Mouse (Mus musculus) heart, adult 2 months (tissue): Measurements from ENCODE around the gene Fam169a.

Experiments used
- CTCF ChIP-seq: fragments of 200-600 bp; IDR thresholded peaks from 2 replicates; pipeline ENCODE4 v1.8.1; 2022; ENCODE audit warnings: antibody characterized with exemption, mild to moderate bottlenecking, moderate library complexity
- EP300 ChIP-seq: fragments of 200-500 bp; IDR thresholded peaks from 2 replicates; pipeline ENCODE4 v1.6.1; 2011; ENCODE audit warnings: low read depth, low read length, control low read depth; ENCODE audit not compliant: insufficient read depth
- POLR2A ChIP-seq: fragments of 200-500 bp; IDR thresholded peaks from 2 replicates; pipeline ENCODE4 v1.6.1; 2011; ENCODE audit warnings: mild to moderate bottlenecking, low read depth, low read length, control low read depth; ENCODE audit not compliant: insufficient read depth

DNA sequence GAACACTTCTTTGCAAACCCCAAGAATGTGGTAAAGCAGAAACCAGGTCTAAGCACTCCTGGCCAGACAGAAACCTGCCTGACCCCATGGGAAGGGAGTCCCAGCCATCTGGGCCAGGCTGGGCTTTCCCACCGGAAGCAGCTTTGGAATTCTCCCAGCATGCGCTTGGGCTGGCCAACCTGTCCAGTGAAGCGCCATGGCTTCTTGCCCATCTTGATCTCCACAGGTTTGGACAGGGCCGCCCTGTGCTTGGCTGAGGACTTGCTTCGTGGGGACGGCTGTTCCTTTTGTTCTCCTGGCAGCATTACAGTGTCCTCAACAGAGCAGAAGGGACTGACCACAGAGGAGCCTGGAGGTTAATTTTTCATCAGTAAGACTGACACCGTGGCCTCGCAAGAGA, 13.2 kb upstream of the Fam169a start:
- no peak for TF ChIP-seq CTCF
- no peak for TF ChIP-seq EP300
- TF ChIP-seq POLR2A: no peak
